Mouse (Mus musculus) cerebellum, adult 18-20 months (tissue): Measurements from ENCODE around the gene F11r.

Experiments used
- DNase-seq, 2 experiments: peaks; one replicate each; pipeline ENCODE4 v3.0.0; 2021

The F11r gene

GRCm38 (mm10) chr1:171437264-171438013 is at the start of gene F11r:
F11r (plus strand) TSS chr1:171437535.
- DNase-seq: peak; percentile 82 to 90

DNA sequence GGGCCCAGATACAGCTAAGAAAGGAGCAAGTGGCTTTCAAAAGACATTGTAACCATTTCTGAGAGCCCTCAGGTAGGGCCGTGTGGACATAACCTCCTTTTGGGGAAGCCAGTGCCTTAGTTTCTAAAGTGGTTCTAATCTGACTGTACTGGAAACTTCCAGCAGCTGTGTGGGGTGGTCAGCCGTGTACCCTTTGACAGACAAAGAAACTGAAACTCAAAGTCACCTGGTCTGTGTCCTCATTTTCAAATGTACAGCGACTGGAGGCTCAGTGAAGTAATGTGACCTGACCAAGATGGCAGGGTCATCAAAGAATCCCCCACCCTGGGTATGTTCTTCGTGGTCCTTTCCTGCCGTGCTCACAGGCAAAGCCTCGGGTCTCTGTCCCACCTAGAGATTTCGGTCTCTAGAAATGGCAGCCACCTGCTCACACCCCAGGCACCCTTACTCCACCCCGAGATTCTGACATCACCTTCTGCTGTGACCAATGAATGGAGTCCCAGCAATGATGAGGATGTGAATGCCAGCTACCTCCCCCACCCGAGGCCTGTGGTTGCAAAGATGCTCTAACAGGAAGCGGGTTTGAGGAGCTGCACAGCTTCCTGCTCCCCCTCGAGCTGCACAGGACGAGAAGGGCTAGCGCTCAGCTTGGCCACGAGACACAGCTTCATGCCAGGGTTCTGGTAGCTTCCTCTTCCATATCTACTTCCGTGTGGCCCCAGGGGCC is 48.8 kb upstream of the F11r start, which contains the start of gene Arhgap30:
TSS of gene Arhgap30 (plus strand) at position 579 of the 727 bp plus-strand sequence.
- DNase-seq: no peak

- no peak for DNase-seq
Measured at GRCm38 (mm10) chr1:171390101-171390500, 47.2 kb upstream of the F11r start.

GRCm38 (mm10) chr1:171401821-171402220 is 35.5 kb upstream of the F11r start:
- DNase-seq: no peak

GRCm38 (mm10) chr1:171402991-171403390 is 34.3 kb upstream of the F11r start:
- DNase-seq: no peak

GRCm38 (mm10) chr1:171407263-171407662 is 30.1 kb upstream of the F11r start:
- DNase-seq: no peak

DNA sequence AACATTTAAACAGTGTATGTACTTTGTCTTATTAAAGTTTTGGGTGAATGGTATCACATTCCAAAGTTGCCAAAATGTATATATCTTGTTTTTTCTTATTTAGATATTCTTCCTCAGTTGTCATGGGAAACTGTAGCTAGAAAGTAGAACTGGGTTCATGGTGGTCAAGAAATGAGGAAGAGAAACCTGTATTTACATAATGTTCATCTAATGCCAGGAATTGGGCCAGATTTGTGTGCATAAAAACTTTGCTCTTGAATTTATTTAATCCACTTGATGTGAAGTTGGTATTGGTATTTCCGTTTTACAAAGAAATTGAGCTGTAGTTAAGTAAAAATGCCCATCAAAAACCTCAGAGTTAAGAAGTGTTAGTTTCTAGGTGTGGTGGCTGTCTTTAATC is 27.1 kb upstream of the F11r start:
- no peak for DNase-seq

DNA sequence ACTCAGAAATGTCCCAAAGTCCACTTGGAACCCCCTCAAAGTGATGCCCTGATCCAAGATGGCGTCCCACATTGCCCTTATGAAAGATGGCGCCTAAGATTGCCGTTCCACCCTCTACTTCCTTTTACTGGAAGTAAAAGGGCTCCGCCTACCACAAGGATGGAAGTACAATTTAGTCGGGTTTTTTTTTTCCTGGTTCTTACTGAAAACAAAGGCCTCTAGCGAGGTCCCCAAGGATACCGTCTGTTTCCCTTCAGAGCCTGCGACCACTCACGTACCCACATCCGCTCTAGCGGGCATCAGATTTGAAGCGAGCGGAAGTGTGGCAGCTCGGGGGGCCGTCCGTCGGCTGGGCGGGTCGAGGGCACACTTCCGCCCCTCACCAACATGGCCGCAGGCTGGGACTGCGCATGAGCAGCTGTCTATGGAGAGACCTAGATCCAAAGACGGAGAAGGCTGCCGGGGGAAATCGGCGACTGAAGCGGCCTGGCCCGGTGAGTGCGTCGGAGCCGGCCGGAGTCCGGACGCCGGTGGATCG is 26.3 kb upstream of the F11r start, which contains the start of gene Usf1:
TSS of gene Usf1 (plus strand) at position 367 of the 538 bp plus-strand sequence.
- peak; percentile 95 to 96 for DNase-seq

DNA sequence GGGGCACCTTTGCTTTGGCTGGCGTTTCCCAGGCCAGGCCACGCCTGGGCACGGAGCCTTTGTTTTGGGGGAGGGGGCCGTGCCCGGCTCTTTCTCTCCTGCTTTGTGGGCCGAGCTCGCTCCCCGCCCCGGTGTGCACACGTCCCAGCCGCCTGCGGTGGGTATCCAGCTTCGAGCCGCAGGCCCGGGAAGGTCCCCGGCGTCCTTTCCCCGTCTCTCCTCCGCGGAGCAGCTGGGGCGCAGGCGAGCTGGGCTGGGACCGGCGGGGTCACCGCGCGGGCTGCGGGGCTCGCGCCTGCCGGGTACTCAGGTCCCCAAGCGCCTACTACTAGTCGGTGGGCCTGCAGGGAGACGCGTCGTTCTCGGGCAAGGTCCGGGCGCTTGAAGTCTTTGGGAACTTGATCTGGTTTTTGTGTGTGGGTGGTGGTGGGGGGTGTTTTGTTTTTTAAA is 25.8 kb upstream of the F11r start:
- no peak for DNase-seq

- DNase-seq: peak; percentile 13 to 25
Measured at GRCm38 (mm10) chr1:171412001-171412441, 25.3 kb upstream of the F11r start.

DNA sequence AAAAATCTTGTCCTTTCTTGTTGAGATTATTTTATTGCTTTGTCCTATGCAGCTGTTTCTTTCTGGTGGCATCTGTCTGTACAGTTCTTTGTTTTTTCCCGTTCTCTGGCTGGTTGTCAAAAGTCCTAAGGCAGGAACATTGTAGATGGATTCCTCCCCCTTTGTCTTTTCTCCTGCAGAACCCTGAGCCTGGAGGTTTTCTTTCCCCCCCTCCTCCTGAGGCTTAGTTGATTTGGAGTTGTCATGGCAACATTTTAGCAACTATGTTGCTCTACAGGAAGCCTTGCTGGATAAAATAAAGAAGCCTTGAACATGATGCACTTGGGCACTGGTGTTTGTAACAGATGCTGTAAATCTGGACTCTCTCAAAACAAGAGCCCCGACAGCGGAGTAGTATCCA is 24.9 kb upstream of the F11r start:
- no peak for DNase-seq

DNA sequence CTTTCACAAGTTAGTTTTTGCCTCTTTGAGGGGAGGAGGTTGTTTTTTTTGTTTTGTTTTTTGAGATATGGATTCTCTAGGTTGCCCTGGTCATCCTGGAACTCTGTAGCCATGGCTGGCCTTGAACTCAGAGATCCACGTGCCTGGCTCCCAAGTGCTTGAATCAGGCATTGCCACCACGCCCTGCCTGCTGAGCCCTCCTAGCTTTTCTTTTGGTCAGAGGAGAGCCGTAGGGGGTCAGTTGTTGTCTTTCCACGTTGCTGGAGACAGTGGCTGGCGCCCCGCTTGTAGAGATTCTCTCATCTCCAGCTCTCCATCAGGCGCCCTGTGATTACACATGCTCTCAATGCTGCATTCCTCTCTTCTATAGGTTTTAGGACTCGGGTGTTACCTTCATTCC is 23.7 kb upstream of the F11r start:
- DNase-seq: no peak

GRCm38 (mm10) chr1:171418660-171419059 is 18.7 kb upstream of the F11r start, which contains the start of gene Tstd1:
Tstd1 (plus strand) TSS chr1:171418872.
- DNase-seq: no peak

DNA sequence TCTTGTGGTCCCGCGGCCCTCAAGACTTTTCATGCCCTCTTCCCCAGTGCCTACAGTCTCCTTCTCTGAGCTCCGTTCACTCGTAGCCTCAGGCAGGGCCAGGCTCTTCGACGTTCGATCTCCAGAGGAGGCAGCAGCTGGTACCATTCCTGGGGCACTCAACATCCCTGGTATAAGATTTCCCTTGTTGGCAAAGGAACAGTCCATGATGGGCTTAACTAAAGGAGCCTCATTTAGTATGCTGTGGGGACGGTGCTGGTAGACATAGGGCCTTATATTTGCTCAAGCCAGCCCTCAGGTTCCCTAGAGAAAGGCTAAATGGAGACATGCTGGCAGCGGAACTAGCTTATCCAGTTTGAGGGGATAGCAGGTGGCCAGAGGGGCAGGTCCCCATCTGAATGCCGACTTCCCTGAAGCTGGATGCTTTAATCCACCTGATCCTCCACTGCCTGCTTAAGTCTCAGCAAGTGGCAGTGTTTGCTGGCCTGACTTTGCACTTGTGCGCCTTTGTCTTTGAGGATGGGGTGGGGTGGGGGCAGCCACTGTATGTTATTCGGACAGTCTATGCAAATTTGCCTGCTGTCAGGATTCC is 17.9 kb upstream of the F11r start:
- no peak for DNase-seq

GRCm38 (mm10) chr1:171419905-171420304 is 17.4 kb upstream of the F11r start:
- no peak for DNase-seq

- DNase-seq: no peak
Measured at GRCm38 (mm10) chr1:171422504-171423095, 14.7 kb upstream of the F11r start.

DNA sequence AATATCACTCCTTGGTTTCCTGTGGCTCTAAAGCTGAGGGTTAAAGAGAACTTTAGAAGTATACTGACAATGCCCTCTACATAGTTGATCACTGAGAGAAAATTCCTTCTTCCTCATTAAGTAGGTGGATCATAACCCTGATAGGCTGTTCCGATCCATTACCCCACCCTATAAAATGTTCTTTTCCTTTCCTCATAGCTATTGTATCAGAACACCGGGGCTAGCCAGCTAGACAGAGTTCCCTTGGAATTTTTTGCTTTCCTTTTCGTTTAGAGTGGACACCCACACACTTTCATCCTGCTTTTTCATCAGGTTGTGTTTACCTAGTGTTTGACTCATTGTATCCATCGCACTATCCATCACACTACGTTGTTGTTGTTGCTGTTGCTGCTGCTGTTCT is 12.7 kb upstream of the F11r start:
- no peak for DNase-seq

DNA sequence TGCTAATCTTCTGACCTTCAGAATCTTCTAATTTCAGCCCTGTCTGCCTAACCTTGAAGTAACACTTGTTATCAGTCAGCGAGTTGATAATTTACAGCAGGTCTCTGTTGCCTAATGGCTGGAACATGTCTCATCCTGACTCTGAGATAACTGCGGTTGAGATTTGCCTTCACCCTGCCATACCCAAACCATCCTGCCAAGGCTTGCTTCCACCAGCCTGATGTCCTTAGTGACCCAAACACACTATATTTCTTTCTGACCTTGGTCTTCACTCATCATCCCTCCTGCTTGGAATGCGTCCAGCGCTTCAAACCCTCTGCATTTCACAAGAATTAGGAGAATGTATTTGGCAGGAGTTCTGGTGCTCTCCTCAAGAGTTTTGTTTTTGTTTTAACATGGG is 12.2 kb upstream of the F11r start:
- no peak for DNase-seq

GRCm38 (mm10) chr1:171432158-171432557 is 5.2 kb upstream of the F11r start:
- DNase-seq: no peak

GRCm38 (mm10) chr1:171435288-171435814 is 2.0 kb upstream of the F11r start:
- DNase-seq: no peak

- no peak for DNase-seq
Measured at GRCm38 (mm10) chr1:171435974-171436373, 1.4 kb upstream of the F11r start.

GRCm38 (mm10) chr1:171438014-171438670 is 807 bp downstream of the F11r start:
- DNase-seq: no peak
